Mouse (Mus musculus): ENCODE data around the gene Slc26a3. TPM values are rescaled to one million over a fixed set of nuclear protein-coding genes. Genes with fewer than 3 reads are reported as not detected.

Gene Slc26a3
- polyA plus RNA-seq, 1 experiment: not detected

DNA sequence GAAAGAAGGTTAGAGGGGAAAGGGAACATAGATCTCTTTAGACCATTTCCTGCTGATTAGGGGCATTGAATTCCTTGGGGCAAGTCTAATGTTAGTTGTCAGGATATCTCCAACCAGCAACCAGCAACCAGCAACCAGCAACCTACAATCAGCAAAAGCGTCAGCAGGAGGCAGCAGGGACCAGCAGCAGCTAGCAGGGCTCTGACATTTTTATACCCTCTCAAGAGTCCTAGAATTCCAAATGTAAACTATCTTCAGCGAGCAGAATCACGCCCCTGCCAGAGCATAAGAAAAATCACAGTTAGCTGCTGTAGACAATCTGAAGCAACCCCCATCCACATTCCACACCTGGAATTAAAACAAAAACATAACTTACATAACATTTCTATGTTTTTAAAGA, 3.4 kb upstream of the Slc26a3 start:
- 76% methylated on average over 3 of the region's 3 CpGs for WGBS
- no peaks in the 10 kb centered on the region for H3K36me3 ChIP-seq (ENCODE audit: control insufficient read depth, insufficient read depth, low read length)
- no peaks in the 10 kb centered on the region for H3K4me1 ChIP-seq (ENCODE audit: control insufficient read depth, insufficient read depth, insufficient read length)
- no peak overlapping the region for H3K27ac ChIP-seq (ENCODE audit: insufficient read depth, low read length)
- DNase-seq (ENCODE audit: low read depth in 1 of 2, low spot score in 2 of 2): no peak
- H3K4me3 ChIP-seq (ENCODE audit: extremely low read depth, insufficient read depth, insufficient read length): no peak overlapping the region
- no peaks in the 10 kb centered on the region for H3K27me3 ChIP-seq (ENCODE audit: control insufficient read depth, insufficient read depth, low read length)
- TF ChIP-seq POLR2A (IDR thresholded peaks at IDR 0.05; ENCODE audit: low read depth, low read length): no peak

DNA sequence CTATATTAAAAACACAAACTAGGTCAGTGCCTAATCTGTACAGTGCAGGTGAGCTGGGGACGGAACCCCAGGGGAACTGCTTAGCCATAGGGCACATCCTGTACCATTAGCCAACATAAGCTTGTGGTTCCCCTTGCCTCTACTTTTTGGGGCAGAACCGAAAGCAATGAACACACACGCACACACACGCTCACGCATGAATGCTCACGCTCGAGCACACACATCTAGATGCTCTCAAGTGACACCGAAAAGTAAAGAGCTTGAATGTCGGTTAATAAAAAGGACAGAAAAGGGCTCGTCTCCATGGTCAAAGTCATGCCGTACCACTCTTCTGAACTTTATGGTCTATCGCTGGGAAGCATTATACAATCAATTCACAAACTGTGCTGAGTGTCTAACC, 1.0 kb downstream of the Slc26a3 start:
- Histone ChIP-seq H3K4me3 (ENCODE audit: extremely low read depth, insufficient read depth, insufficient read length) (no peak overlapping the region), H3K36me3 (ENCODE audit: control insufficient read depth, insufficient read depth, low read length) (no peaks in the 10 kb centered on the region), H3K27ac (ENCODE audit: insufficient read depth, low read length) (no peak overlapping the region), H3K27me3 (ENCODE audit: control insufficient read depth, insufficient read depth, low read length) (no peaks in the 10 kb centered on the region), H3K4me1 (ENCODE audit: control insufficient read depth, insufficient read depth, insufficient read length) (no peaks in the 10 kb centered on the region)
- WGBS: 79% methylated on average over 12 of the region's 12 CpGs
- no peak for DNase-seq (ENCODE audit: low read depth in 1 of 2, low spot score in 2 of 2)
- TF ChIP-seq CTCF (IDR thresholded peaks at IDR 0.05; ENCODE audit: extremely low read depth, insufficient read depth, insufficient read length, insufficient replicate concordance) (no peak), POLR2A (IDR thresholded peaks at IDR 0.05; ENCODE audit: low read depth, low read length) (no peak)

DNA sequence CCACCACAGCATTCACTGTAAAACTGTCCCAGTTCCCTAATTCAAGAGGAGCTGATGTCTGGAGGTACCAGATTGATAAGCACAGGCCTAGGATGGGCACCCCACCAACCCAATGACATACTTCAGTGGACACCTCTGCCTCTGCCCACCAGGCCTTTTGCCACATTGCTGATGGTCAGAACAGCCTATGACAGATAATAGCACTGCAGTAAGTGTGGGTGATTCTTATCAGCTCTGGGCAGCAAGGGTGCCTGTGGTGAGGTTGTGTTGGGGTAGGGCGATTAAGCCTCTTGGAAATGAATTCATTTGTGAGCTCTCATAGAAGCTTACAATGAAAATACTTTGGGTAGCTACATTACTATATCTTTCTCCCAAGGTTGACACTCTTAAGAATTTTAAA, 5.2 kb downstream of the Slc26a3 start:
- Histone ChIP-seq H3K36me3 (ENCODE audit: control insufficient read depth, insufficient read depth, low read length) (no peaks in the 10 kb centered on the region), H3K4me3 (ENCODE audit: extremely low read depth, insufficient read depth, insufficient read length) (no peak overlapping the region), H3K4me1 (ENCODE audit: control insufficient read depth, insufficient read depth, insufficient read length) (no peaks in the 10 kb centered on the region), H3K27me3 (ENCODE audit: control insufficient read depth, insufficient read depth, low read length) (no peaks in the 10 kb centered on the region), H3K27ac (ENCODE audit: insufficient read depth, low read length) (no peak overlapping the region)
- TF ChIP-seq CTCF (IDR thresholded peaks at IDR 0.05; ENCODE audit: extremely low read depth, insufficient read depth, insufficient read length, insufficient replicate concordance): no peak
- no peak for TF ChIP-seq POLR2A (IDR thresholded peaks at IDR 0.05; ENCODE audit: low read depth, low read length)
- no peak for DNase-seq (ENCODE audit: low read depth in 1 of 2, low spot score in 2 of 2)
- WGBS: 90% methylated on average over 1 of the region's 1 CpGs

DNA sequence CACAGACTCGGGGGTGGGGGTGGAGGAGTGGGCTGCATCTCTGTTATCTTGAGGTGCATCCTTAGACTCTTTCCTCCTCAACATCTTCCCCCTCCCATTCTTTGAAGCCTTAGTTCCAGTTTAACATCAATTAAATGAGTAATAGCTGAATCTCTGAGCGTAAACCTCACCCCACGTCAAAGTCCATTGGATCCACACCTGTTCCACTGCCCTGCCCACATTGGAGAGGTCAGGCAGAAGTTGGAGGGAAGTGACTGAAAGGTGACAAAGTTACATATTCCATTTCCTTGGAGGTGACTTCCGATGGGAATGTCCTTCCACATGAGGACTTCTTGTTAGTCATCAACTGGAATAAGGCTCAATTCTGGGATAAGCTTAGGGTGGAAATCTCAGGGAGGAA, 7.0 kb downstream of the Slc26a3 start:
- Histone ChIP-seq H3K4me1 (ENCODE audit: control insufficient read depth, insufficient read depth, insufficient read length) (no peaks in the 10 kb centered on the region), H3K27ac (ENCODE audit: insufficient read depth, low read length) (no peak overlapping the region), H3K4me3 (ENCODE audit: extremely low read depth, insufficient read depth, insufficient read length) (no peak overlapping the region), H3K27me3 (ENCODE audit: control insufficient read depth, insufficient read depth, low read length) (no peaks in the 10 kb centered on the region), H3K36me3 (ENCODE audit: control insufficient read depth, insufficient read depth, low read length) (no peaks in the 10 kb centered on the region)
- DNase-seq (ENCODE audit: low read depth in 1 of 2, low spot score in 2 of 2): no peak
- no peak for TF ChIP-seq CTCF (IDR thresholded peaks at IDR 0.05; ENCODE audit: extremely low read depth, insufficient read depth, insufficient read length, insufficient replicate concordance)
- TF ChIP-seq POLR2A (IDR thresholded peaks at IDR 0.05; ENCODE audit: low read depth, low read length): no peak
- WGBS: 87% methylated on average over 4 of the region's 4 CpGs

DNA sequence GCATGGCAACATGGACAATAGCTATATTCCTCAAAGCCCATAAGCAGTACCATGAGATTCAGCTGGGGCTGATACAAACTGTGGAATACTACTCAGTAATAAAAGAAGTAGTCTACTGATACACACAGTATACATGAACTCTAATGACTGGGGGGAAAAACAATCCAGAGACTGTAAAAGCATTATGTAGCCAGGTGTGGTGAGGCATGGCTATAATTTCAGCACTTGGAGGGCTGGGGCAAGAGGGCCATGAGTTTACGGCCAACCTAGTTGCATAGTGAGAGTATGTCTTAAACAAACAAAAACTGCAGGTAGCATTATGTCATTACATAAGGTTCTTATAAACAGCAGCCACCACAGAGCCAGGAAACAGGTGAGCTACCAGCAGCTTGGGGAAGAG, 10.2 kb downstream of the Slc26a3 start:
- Histone ChIP-seq H3K4me3 (ENCODE audit: extremely low read depth, insufficient read depth, insufficient read length) (no peak overlapping the region), H3K27ac (ENCODE audit: insufficient read depth, low read length) (no peak overlapping the region), H3K27me3 (ENCODE audit: control insufficient read depth, insufficient read depth, low read length) (no peaks in the 10 kb centered on the region), H3K36me3 (ENCODE audit: control insufficient read depth, insufficient read depth, low read length) (no peaks in the 10 kb centered on the region), H3K4me1 (ENCODE audit: control insufficient read depth, insufficient read depth, insufficient read length) (no peaks in the 10 kb centered on the region)
- DNase-seq (ENCODE audit: low read depth in 1 of 2, low spot score in 2 of 2): no peak
- 100% methylated on average over 1 of the region's 1 CpGs for WGBS
- TF ChIP-seq POLR2A (IDR thresholded peaks at IDR 0.05; ENCODE audit: low read depth, low read length) (no peak), CTCF (IDR thresholded peaks at IDR 0.05; ENCODE audit: extremely low read depth, insufficient read depth, insufficient read length, insufficient replicate concordance) (no peak)

DNA sequence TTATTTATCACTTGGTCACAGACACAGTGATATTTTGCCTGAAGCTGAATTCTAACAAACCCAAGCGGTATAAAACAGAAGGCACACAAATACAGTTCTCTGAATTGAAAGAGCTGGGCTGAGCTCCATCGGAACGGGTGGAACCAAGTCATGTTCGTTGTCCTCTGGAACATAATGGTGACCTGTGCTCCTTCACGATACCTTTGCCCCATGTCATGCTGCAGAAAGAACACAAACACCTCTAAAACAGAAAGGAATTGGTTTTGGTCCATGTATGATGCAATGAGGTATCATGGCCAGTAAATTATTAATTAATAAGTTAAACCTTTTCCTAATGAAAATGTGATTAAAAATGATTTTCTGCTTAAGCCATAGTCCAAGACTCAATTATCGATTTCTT, 11.3 kb downstream of the Slc26a3 start:
- Histone ChIP-seq H3K4me1 (ENCODE audit: control insufficient read depth, insufficient read depth, insufficient read length) (no peaks in the 10 kb centered on the region), H3K4me3 (ENCODE audit: extremely low read depth, insufficient read depth, insufficient read length) (no peak overlapping the region), H3K27ac (ENCODE audit: insufficient read depth, low read length) (no peak overlapping the region), H3K27me3 (ENCODE audit: control insufficient read depth, insufficient read depth, low read length) (no peaks in the 10 kb centered on the region), H3K36me3 (ENCODE audit: control insufficient read depth, insufficient read depth, low read length) (no peaks in the 10 kb centered on the region)
- TF ChIP-seq CTCF (IDR thresholded peaks at IDR 0.05; ENCODE audit: extremely low read depth, insufficient read depth, insufficient read length, insufficient replicate concordance): no peak
- 92% methylated on average over 6 of the region's 6 CpGs for WGBS
- no peak for DNase-seq (ENCODE audit: low read depth in 1 of 2, low spot score in 2 of 2)

DNA sequence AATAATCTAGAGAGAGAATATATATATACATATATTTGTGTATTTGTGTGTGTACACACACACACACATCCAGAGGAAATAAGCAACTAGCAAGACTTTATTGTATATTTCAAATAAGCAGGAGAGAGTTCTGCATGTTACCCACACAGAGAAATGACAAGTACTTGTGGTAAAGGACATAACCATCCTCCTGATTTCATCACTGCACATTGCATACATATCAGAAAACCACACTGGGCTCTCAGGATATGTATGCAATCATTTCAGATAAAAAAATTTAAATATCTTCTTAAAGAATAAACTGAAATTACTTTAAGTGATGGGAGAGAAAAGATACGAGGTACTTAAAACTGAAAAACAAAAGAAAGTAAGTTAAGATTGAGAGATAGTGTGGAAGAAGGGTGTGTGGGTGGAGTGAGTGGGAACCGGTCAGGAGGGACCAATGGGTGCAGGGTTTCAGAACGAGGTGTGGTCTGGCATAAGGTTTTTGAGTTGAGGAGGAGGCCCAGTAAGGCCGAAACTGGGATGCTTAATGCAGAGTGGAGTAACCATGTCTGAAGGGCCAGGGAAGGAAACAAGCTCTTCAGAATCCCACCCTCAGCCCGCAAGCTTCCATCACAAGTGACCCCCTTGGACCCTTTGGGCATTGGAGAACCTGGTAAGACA, 14.0 kb downstream of the Slc26a3 start:
- no peaks in the 10 kb centered on the region for H3K36me3 ChIP-seq (ENCODE audit: control insufficient read depth, insufficient read depth, low read length)
- H3K4me3 ChIP-seq (ENCODE audit: extremely low read depth, insufficient read depth, insufficient read length): no peak overlapping the region
- H3K4me1 ChIP-seq (ENCODE audit: control insufficient read depth, insufficient read depth, insufficient read length): no peaks in the 10 kb centered on the region
- WGBS: 69% methylated on average over 5 of the region's 5 CpGs
- TF ChIP-seq POLR2A (IDR thresholded peaks at IDR 0.05; ENCODE audit: low read depth, low read length) (no peak), CTCF (IDR thresholded peaks at IDR 0.05; ENCODE audit: extremely low read depth, insufficient read depth, insufficient read length, insufficient replicate concordance) (no peak)
- H3K27me3 ChIP-seq (ENCODE audit: control insufficient read depth, insufficient read depth, low read length): no peaks in the 10 kb centered on the region
- H3K27ac ChIP-seq (ENCODE audit: insufficient read depth, low read length): no peak overlapping the region; the same call in 1 of the 2 replicates
- no peak for DNase-seq (ENCODE audit: low read depth in 1 of 2, low spot score in 2 of 2)
